Mouse (Mus musculus) B cell, adult 62 days (primary cell): ENCODE data around the gene Sgtb. TPM values are rescaled to one million over a fixed set of nuclear protein-coding genes. Genes with fewer than 3 reads are reported as not detected.

Experiments
- total RNA-seq: library from RNA; stranded (reverse); gene quantifications from 4 replicates; pipeline ENCODE4 v1.2.4, GENCODE M21; 2023

The Sgtb gene
- 0.18 to 0.22 TPM in 2 of 4 replicates, not detected in the others for total RNA-seq

GRCm38 (mm10) chr13:104109288-104109815 is at the start of gene Sgtb, which contains the start of gene Nln:
Sgtb (plus strand) TSS chr13:104109741.
Nln (minus strand) TSS chr13:104109614.

GRCm38 (mm10) chr13:104177796-104178649 is 68.5 kb downstream of the Sgtb start, which contains the start of gene Trappc13:
Trappc13 (minus strand) TSS chr13:104178469.

GRCm38 (mm10) chr13:104178650-104179121 is 69.1 kb downstream of the Sgtb start, which contains the start of gene Trim23:
Trim23 (plus strand) TSS chr13:104178797.

Other genes starting within 250 kb of the Sgtb start
- gene Erbin, start 189.2 kb upstream of the Sgtb start, total RNA-seq, result 129 to 132 TPM (median 129 TPM) in 4 replicates
- 16.9 to 24.5 TPM (median 19.2 TPM) in 4 replicates for gene Nln, start 127 bp upstream of the Sgtb start, total RNA-seq
- gene Trappc13, start 68.7 kb downstream of the Sgtb start, total RNA-seq, result 20.9 to 27.4 TPM (median 24.5 TPM) in 4 replicates
- gene Trim23, start 69.1 kb downstream of the Sgtb start, total RNA-seq, result 11.2 to 15.6 TPM (median 13.6 TPM) in 4 replicates
- gene Cenpk, start 118.9 kb downstream of the Sgtb start, total RNA-seq, result 5.0 to 8.2 TPM (median 6.8 TPM) in 4 replicates
- 33.4 to 41.3 TPM (median 38.3 TPM) in 4 replicates for gene Ppwd1, start 119.1 kb downstream of the Sgtb start, total RNA-seq
- gene Adamts6, start 178.1 kb downstream of the Sgtb start, total RNA-seq, result 16.6 to 28.4 TPM (median 21.5 TPM) in 4 replicates